Mouse (Mus musculus): ENCODE data around the gene Dpysl5.

Dpysl5 gene

DNA sequence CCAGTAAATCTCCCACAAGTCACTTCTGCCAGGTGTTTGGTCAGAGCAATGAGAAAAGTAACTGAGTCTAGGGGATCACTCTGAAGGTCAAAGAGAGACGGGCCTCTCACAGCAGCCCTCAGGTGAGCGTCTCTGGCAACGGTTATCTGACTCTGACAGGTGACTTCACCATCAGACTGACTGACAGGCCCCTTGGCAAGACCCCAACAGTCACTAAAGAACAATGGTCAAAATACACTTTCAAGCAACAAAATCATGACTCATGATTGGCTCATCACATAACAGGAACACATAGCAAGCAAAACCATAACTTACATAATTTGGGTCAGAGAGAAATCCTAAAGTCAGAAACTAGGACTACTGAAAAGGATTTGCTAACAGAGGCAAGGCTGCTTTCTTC, 9.5 kb upstream of the Dpysl5 start:
- no peak for DNase-seq (ENCODE audit: extremely low spot score, low read depth, low spot score)

- DNase-seq (ENCODE audit: extremely low spot score, low read depth, low spot score): peak; percentile 86
These were observed 1.5 kb upstream of the Dpysl5 start for GRCm38 (mm10) chr5:30709744-30710383.

- no peak for DNase-seq (ENCODE audit: extremely low spot score, low read depth, low spot score)
These were observed 878 bp upstream of the Dpysl5 start for GRCm38 (mm10) chr5:30710486-30710885.

- DNase-seq (ENCODE audit: extremely low spot score, low read depth, low spot score): no peak
These were observed 632 bp downstream of the Dpysl5 start for GRCm38 (mm10) chr5:30712002-30712390.

DNA sequence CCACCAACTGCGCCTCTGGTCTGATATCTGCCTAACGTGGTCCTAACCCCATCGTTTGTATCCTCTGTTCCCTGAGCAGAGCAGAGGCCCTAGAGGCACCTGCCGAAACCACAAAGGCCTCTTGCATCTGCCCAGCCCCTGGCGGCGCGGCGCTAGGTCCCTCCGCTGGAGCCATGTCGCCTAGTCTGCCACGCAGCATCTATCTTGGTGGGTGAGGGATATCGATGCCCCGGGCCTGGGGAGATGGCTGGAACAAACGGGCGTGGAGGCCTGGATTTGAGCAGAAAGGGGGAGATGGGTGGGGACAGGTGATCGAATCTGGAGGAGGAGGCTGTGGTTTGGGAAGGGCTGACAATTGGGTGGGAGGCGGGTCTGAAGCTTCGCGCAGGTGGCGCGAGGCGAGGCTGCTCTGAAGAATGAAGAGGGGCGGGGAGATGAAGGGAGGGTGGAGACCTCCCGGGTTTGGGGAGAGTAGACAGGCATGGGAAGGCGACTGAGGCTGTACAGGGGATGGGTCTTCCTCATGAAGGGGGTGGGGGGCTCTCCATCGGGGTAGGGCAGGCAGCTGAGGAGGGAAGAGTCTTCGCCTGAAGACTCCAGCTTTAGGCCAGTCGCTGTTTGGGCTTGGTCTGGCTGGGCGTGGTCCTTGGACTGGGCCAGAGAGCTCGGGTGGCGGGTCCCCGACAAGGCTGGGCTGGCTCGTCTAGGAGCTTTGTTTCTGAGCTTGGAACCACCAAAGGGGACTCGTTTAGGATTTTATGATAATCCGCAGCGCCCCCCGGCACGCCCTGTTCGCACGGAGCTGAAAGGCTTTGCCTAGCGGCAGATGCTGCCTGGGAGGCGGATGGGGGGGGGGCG, 1.3 kb downstream of the Dpysl5 start:
- no peak for DNase-seq (ENCODE audit: extremely low spot score, low read depth, low spot score)

GRCm38 (mm10) chr5:30713299-30713675, 1.9 kb downstream of the Dpysl5 start:
- no peak for DNase-seq (ENCODE audit: extremely low spot score, low read depth, low spot score)

DNA sequence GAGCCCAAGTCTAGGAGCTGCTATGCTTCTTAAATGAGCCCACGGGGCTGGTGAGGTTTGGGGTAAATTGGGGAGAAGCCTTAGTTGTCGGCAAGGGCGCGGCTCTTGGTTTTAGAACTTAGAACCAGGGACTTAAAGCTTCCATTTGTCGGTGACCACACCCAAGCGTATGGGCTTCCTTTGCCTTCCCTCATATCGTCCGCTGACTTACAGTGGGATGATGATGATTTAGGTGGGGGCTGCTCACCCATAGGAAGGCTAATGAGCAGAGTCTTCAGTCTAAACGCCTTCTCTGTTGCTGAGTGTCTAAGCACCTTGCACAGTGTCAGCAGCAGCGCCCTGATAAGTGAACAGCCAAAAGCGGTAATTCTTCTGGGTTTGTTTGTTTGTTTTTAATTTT, 2.3 kb downstream of the Dpysl5 start:
- DNase-seq (ENCODE audit: extremely low spot score, low read depth, low spot score): no peak

GRCm38 (mm10) chr5:30716311-30716710, 4.9 kb downstream of the Dpysl5 start:
- no peak for DNase-seq (ENCODE audit: extremely low spot score, low read depth, low spot score)

GRCm38 (mm10) chr5:30717506-30717905, 6.1 kb downstream of the Dpysl5 start:
- DNase-seq (ENCODE audit: extremely low spot score, low read depth, low spot score): no peak

GRCm38 (mm10) chr5:30717991-30718703, 6.8 kb downstream of the Dpysl5 start:
- DNase-seq (ENCODE audit: extremely low spot score, low read depth, low spot score): no peak

GRCm38 (mm10) chr5:30721935-30722334, 10.6 kb downstream of the Dpysl5 start:
- no peak for DNase-seq (ENCODE audit: extremely low spot score, low read depth, low spot score)

GRCm38 (mm10) chr5:30726151-30726693, 14.9 kb downstream of the Dpysl5 start:
- DNase-seq (ENCODE audit: extremely low spot score, low read depth, low spot score): no peak

GRCm38 (mm10) chr5:30732511-30732910, 21.1 kb downstream of the Dpysl5 start:
- DNase-seq (ENCODE audit: extremely low spot score, low read depth, low spot score): no peak

DNA sequence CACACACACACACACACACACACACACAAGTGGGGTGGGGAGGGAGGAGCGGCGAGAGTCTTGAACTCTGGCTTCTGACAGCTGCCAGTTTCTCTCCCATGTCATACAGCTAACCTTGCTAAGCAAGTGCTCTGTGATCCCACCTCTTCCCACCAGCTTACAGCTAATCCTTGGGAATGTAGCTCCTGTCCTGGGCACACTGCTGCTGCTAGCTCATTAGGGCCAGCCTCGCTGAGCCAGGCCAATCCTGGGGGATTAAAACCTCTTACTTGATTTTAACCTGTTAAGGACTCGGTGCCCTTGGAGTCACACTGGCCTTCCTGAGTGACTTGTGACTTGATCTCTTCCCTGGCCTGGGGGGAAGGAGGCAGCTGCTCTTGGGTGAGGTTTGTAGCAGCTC, 23.3 kb downstream of the Dpysl5 start:
- no peak for DNase-seq (ENCODE audit: extremely low spot score, low read depth, low spot score)

GRCm38 (mm10) chr5:30738127-30738828, 26.9 kb downstream of the Dpysl5 start:
- no peak for DNase-seq (ENCODE audit: extremely low spot score, low read depth, low spot score)

DNA sequence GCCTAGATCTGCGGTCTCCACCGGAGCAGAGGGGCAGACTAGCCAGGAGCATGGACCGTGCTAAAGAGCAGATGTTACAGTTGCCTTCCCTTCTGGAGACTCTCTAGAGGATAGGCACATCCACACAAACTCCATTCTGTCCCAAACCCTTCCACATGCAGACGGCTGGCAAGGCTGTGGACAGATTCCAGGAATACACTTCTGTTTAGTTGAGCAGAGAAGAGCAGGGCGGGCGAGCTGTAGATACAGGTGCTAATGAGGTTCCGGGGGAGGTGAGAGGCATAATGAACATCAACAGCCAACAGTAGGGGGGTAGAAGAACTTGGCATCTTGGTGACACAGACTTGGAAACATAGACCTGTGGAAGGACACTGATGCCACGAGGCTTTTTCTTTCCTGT, 28.2 kb downstream of the Dpysl5 start:
- DNase-seq (ENCODE audit: extremely low spot score, low read depth, low spot score): no peak

GRCm38 (mm10) chr5:30749582-30750311, 38.4 kb downstream of the Dpysl5 start:
- no peak for DNase-seq (ENCODE audit: extremely low spot score, low read depth, low spot score)

DNA sequence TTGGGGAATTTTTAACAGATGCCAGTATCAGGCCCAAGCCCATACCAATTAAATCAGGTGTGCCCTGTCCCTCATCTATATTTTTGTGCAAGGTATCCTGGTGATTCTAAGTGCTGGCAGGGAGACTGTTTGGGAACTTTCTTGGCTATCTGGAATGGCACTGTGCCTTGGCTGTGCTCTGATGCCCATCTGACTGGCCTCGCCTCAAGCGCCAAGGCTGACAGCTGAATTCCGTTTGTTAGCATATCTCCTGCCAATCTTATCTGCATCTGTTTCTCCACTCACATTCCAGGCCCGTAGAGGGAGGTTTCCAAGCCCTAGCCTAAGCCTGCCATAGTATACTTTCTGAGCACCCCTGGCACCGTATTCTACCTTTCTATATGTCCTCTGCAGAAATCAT, 39.7 kb downstream of the Dpysl5 start:
- DNase-seq (ENCODE audit: extremely low spot score, low read depth, low spot score): no peak

DNA sequence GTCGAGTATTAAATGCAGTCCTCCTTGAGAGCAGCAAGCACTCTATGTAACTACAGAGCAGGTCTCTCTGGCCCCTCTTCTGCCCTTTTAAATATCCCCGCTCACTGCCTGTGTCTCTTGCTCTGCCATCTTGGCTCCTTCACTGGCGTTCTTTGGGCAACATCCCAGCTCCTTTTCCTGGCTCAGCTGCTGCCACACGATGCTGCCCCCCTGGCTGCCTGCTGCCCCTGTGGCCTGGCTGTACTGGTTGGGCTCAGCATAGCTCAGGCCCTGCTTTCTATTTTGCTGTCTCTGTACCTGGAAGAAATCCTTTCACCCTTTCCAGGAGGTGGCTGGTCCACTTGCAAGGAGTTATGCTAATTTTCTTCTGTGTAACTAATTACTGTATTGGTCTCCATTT, 41.8 kb downstream of the Dpysl5 start:
- no peak for DNase-seq (ENCODE audit: extremely low spot score, low read depth, low spot score)

DNA sequence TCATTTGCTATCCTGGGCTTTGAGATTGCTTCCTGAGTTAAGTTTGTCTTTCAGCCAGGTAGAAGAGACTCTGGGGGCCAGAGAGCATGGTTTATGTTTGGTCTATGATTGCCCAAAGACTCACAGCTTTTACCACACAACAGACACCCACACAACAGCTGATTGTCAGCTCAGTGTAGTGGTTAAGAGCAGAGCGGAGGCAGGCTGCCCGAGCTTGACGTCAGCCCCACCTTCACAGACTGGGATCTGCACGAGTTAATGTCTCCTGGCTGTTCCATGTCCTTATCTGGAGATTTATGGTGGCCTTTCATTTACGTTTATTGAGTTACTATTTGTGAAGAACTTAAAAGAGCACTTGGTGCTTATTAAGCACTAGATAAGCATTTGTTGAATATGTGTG, 43.9 kb downstream of the Dpysl5 start:
- DNase-seq (ENCODE audit: extremely low spot score, low read depth, low spot score): no peak

Data from hindlimb bud, embryonic 11.5 days (tissue).